Mouse (Mus musculus) NIH3T3 (cell line): ENCODE results near the gene Tyrobp.

ENCODE experiments used
- DNase-seq: peaks from one replicate; pipeline ENCODE4 v3.0.0-alpha.2; 2012; ENCODE audit warnings: low read depth

The Tyrobp gene

DNA sequence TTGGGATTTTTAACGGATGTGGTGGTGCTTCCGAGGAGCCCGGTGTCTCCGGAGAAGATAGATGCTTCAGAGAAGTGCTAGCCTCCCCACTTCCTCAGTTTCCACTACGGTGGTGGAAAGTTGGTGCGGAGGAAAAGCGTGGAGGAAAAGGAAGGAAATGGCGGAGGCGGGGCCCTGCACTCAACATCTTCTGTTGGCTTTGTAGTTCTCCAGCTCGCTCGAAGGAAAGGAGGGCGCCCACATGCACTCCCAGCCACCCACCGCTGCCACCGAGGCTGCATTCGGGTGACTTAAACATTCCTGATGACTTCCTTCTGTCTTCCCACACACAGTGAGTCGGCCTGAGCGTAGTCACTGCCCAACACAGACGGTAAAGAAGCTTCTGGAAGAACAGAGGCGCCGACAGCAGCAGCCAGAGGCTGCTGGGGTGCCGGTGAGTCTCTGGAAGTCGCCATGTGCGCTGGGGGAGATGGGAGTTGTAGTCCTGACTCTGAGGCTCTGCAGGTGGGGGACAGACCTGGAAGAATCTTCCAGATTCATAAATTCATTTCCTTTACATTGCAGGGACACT, 9.6 kb downstream of the Tyrobp start:
- no peak for DNase-seq

DNA sequence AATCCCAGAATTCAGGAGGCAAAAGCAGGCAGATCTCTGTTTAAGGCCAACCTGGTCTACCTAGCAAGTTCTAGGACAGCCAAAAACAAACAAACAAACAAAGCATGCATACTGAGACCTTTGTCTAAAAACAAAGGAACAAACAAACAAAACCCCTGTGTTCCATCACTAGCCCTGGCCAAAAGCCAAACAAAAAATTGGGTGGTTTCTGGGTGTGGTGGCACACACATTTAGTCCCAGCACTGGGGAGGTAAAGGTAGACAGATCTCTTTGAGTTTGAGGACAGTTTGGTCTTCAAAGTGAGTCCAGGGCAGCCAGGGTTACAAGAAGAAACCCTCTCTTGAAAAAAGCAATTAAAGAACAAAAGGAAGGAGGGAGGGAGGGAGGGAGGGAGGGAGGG, 15.8 kb downstream of the Tyrobp start:
- no peak for DNase-seq

DNA sequence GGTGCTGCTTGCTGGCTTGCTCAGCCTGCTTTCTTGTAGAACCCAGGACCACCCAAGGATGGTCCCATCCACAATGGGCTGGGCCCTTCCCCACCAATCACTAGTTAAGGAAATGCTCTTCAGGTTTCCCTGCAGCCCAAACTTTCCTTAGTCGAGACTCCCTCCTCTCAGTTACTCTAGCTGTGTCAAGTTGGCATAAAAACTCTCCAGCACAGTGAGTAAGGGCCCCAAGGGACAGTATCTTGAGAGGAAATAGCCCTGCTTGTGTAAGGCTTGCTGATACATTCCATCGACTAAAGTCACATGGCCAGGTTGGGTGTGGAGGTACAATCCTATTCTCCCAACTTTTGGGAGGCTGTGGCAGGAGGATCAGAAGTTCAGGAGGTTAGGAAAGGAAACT, 16.6 kb downstream of the Tyrobp start:
- peak; percentile 93 for DNase-seq

DNA sequence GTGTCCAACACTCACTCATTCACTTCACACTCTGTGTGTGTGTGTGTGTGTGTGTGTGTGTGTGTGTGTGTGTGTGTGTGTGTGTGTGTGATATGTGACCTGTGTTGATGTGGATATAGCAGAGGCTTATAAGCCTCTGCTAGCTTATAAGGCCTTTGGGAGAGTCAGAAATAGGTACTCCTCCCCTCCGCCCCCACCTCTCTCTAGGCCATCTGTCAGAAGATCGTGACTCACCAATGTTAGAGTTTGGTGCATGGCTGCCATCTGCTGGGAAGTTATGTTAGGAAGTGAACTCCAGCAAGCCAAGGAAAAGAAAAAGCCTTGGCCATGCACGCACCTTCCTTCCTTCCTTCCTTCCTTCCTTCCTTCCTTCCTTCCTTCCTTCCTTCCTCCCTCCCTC, 18.2 kb downstream of the Tyrobp start:
- peak; percentile 93 for DNase-seq

DNA sequence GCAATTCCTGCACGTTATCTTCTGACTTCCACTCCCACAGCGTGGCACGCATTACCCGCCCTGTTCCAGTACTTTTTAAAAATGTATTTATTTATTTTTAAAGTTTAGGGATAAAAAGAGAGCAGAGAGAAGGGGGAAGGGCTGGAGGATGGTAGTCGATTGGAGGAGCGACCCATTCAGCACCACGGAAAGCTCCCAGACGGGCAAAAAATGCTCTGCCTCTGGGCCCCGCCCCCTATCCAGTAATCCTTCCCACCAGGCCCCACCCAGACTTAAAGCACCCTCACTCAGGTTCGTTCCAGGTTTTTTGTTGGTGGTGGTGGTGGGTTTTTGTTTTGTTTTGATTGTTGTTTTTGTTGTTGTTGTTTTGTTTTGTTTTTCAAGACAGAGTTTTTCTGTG, 20.7 kb downstream of the Tyrobp start:
- peak; percentile 79 for DNase-seq

DNA sequence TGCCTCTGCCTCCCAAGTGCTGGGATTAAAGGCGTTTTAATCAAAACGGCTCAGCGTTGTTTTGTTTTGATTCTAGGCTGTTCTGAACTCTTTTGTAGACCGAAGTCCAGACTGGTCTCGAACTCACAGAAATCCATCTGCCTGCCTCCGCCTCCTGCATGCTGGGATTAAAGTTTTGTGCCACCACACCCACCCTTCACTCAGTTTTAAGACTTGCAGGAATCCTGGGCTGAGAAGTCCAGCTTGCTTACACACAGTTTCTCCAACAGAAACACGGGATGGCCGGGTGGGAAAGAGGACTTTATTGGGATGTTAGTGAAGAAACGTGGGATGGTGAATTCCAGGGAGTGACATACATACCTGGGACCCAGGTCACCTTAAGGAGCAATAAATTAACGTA, 21.1 kb downstream of the Tyrobp start:
- no peak for DNase-seq

DNA sequence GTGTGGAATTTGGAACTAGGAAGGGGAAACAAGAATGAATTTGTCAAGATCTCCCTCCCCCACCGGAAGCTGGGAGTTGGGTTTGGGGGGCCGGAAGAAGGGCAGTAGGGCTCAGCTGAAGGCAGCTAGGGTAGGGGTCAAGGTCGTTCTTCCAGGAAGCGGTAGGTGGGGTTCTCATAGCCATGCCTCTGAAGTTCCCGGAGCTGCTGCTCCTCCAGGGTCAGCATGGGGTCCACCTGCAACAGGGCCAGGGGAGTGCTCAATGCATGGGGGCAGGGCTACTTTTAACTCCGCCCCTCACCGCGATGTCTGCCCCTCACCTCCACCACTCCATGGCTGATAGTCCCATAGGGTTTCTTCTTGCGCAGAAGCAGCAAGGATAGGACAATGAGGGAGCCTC, 21.6 kb downstream of the Tyrobp start:
- no peak for DNase-seq

DNA sequence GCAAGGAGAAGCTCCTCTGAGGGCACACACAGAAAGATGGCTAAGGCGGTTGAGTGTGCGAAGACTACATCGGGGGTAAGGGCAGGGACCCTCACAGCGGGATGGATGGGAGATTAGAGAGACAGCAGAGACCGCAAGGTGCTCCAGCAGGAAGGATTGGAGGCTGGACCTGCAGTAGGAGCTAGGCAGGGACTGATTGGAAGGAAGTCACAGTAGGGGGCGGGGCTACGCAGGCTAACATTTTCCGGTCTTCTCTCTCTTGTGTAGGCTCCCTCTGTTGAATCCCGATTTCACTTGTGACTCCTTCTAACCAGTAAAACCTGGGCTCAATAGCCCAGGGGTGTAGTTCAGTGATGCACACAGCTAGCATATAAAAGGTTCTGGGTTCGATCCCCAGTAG, 23.3 kb downstream of the Tyrobp start:
- DNase-seq: no peak

DNA sequence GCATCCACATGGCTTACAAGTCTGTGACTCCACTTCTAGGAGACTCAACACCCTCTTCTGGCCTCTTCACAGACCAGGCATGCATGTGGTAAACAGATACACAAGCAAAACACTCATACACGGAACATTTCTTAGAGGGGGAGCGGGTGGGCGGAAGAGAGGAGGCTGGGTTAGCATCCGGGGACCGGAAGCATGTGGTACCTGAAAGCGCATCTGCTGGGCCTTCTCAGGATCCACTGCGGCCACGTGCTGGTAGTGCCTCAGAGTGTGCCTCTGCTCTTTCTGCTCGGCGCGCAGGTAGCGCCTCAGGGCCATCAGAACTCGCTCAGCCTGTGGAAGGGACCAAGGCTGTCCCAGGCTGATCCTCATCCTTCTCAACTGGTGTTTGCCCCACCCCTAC, 26.2 kb downstream of the Tyrobp start:
- no peak for DNase-seq

DNA sequence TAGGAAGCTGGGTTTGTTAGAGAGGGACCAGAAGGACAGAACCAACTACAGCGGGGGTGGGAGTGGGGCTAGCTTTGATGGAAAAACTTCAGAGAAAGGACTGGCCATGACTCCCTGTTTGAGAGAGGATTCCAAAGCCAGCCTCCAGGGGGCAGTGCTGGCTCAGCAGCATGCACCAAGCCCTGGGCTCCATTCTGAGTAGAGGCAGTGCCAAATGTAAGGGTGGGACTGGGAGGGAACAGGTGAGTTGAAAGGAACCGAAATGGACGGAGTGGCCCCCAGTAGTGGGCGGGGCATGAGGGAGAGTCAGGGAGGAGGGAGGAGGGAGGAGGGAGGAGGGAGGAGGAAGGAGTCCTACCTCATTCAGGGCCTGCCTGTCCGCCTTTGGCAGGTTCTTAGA, 27.1 kb downstream of the Tyrobp start:
- DNase-seq: peak; percentile 66

DNA sequence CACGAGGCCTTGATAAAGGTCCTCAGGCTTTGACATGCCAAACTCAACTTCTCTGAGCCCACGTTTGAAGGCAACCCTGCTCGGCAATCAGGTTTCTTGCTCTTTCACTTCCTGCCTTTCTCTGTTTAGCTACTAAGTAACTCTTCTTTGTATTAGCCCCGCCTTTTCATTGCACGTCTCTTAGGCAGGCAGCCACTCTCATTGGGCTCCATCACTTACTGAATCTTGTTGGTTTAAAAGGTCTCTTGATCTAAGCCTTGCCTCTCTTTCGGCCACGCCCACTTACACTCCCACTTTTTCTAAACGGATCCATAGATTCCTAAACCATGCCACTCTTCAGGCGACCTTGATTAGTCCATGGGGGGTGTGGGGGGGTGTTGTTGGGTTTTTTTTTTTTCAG, 30.1 kb downstream of the Tyrobp start:
- DNase-seq: no peak

DNA sequence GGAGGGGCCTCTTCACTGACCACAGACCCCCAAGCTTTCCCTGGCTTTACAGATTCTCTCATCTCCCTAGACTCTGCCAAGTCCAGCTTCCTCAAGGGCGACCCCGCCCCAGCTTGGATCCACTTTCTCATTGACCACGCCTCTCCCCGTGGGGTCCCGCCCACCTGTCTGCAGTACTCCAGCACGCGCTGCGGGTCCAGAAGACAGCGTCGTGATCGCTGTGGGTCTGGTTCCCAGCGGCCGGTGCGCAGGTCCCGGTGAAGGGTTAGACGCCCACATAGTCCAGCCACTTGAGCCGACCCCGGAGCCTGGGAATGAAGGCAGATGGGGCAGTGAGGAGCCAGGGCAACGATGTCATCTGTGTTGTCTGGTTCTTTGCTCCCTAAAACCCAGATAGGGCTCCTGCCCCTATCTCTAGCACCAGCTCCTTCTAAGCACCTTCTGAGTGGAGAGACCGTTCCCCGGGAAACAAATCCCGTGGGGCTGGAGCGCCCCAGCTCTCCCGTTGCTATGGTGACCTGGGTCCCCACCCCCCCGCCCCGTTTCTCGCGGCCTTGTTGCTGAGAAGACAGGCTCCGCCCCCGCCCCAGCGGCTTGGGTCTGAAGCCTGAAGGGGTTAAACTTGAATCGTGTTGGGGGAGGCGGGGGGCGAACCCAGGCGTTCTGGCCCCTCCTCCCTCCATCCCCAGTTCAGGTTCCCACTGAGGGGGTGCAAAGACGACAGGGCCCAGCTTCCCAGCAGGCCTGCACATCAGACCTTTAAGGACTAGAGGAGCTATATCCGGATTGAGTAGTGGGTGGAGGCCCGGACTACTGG, 30.8 kb downstream of the Tyrobp start:
- DNase-seq: no peak

DNA sequence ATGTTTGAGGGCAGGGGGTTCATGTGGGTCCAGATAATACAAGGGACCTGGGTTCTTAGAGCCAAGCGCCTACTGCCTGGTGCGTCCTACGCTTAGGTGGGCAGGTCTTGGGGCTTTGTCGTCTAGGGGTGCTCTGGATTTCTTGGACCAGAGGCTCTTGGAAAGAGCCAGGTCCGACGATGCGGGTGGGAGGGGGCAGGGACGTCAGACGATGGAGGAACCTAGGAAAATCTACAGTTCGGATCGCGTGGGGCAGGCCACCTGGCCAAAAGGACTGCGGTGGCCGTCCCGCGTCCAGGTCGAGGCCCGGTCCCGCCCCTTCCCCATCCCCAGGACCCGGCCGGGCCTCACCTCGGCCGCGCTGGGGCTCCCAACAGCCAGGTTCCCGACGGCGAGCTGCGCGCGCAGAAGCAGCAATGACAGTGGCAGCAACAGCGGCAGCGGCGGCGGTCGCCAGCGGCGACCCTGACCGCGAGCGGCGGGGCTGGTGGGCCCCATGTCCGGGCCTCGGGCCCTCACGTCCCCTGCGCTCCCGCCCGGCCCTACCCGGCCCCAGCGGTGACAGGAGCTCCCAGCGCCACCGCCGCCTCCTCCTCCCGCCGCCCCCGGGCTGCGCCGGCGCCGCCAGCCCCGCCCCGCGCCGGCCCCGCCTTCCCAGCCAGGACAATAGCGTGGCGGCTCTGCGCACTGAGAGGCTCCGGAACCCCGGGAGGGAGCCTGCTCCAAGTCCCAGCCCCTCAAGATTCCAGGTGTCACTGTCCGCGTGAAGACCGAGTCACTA, 31.6 kb downstream of the Tyrobp start, which contains the start of gene Aplp1:
Aplp1 (minus strand) TSS at position 565 of the 781 bp plus-strand sequence.
- DNase-seq: no peak

DNA sequence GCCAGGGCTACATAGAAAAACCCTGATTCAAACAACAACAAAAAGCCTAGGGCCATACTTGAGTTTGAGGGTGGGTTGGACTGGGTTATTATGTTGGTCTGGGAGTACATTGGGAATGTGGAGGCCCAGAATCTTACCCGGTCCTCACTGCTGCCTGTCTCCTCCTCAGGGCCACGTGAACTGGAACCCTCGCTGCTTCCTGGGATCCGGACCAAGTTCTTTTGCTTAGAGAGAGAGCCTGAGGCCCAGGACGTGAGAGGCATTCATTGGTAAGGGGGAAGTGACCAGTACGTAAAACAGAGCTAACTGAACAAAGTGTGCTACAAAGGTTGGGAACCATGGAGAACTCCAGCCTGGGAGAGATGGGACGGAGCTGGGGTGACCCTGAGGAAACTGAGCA, 36.7 kb downstream of the Tyrobp start:
- DNase-seq: no peak

DNA sequence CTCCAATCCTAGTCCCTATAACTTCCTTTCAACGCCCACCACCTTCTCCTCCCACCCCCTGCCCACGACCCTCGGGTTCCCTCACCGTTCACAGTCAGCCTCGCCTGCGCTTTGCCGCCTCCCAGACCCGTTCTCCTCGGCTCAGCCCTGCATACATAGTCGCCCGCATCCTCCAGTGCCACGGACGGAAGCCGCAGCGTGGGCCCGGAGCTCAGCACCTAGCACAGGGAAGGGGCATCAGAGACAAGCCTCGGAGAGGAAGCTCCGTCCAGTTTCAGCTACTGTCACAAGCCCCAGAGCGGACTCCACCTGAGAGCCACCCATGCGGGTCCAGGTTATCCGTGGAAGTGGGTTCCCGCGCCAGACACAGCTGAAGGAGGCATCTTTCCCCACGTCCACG, 39.8 kb downstream of the Tyrobp start:
- no peak for DNase-seq

DNA sequence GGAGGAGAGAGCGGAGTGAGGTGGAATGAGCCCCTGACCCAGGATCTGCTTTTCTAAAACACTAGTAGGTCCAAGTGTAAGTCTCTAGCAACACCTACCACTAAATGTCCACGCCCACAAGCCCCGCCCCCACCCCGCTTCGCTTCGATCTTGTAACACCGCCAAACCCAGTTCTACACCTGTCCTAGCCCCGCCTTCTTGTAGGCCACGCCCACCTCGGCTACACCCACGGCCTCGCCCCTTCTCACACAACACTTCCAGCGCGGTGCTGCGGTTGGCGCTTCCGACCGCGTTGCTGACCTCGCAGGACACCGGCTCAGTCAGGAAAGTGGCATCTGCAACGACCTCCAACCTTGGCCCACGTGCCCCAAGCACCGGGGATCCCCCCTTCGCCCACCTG, 40.2 kb downstream of the Tyrobp start:
- no peak for DNase-seq

DNA sequence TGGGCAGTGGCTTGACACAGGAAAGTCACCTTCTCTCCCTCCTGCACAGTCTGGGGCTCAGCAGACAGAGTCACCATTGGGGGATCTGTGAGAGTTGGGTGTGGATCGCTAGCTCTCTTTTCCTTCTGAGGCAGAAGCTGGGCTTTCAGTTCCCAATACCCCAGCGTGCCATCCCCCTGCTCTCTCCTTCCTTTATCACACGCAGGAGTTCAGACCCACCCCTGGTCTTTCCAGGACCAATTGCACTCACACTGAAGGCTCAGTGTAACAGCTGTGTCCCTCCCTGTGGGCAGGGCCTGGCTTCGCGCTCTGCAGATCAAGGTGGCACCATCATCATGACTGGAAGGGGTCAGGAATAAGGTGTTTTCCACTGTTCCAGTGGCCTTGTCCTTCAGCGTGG, 40.7 kb downstream of the Tyrobp start:
- no peak for DNase-seq

DNA sequence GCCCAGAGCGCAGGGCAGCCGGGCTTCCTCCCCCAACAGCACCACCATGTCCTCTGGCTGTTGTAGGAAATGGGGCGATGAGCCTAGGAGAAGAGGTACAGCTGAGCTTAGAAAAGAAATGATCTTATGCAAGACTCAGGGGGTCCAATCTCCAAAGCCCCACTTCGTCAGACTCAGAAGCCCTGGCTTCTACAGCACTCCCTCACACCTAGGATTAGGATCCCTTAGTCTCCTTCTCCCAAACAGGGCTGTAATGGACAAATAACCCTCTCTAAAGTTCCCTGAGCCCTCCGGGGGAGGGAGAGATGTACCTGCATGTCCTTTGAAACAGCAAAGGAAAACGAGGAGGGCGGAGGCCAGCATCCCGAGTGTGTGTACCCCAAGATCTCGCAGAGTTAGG, 42.9 kb downstream of the Tyrobp start:
- DNase-seq: no peak

DNA sequence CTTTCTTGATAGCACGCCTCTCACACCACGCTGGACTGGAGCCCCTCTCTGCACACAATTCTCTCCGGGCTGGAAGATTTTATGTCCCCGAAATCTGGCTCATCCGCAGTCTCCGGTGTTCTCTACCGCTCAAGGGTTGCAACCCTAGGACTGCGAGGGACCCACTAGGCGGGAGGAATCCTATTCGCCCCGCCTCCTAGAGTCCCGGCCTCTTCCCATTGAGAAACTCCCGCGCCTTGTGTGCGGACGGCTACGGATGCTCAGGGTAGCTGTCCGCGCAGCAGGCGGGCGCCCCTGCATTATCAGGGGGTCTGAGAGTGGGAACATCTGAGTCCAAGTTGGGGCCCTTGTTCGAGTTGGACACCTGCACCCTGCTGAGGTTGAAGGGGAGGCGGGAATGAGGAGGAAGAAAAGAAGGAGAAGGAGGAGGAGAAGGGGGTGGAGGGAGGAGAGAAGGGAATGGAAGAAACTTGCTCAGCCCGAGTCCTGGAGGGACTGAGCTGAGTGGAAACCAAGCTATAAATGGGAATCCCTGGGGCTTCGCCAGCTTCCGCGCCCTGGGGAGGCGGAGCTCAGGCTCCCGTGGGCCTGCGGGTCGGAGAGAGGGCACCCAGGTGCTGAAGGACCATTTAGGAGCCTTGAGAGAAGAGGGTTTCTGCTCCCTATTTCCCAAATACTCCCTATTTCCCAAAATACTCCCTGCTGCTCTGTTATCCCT, 43.5 kb downstream of the Tyrobp start:
- no peak for DNase-seq

DNA sequence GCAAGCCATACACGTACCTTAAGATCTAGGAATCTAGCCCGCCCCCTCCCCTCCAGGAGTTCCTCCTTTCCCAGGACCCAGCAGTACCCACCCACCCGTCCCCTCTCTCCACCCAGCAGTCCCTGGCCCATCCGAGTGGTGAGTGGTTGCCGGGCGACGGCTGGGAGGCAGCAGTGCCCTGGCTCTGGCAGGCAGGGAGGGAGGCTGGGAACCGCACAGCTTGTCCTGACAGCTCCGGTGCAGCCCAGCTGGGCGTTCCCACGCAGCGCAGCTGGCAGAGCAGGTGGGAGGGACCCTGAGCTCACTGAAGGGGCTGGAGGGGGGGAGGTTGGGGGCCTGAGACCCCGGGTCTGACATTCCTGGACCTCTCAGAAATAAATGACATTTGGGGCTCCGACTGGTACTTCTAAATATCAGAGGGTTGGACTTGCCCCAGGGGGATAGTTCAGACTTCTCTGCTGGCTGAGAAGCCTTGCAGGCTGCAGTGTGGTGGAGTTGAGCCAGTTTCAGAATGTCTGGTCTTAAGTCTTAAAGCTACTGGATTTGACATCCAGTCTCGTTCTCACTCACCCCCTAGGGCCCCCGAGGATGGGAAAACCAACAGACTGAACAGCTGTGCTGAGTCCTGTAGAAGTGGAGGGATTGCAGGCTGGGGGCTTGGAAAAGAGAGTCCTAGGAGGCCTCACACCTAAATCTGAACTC, 44.2 kb downstream of the Tyrobp start, which contains the start of the genes Kirrel2 and Nphs1:
Kirrel2 (minus strand) TSS at position 62 of the 702 bp plus-strand sequence.
Nphs1 (plus strand) TSS at position 687 of the 702 bp plus-strand sequence.
- no peak for DNase-seq

DNA sequence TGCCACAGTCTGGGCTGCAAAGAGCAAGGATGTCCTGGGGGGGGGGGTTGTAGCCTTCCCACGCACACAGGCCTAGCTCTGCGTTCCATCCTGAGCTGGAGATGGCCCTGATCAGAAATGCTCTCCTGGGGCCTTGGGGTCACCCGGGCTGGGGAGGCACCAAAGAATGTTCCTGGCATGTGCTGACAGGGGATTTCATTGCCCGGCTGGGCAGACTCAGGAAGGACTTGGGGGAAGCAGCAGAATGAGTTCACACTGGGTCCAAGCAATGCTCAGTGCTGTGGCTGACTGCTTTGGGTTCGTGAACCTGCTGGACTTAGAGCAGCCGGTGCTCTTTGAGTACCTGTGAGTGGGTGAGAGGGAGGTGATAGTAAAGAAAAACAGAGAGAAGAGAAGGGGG, 45.9 kb downstream of the Tyrobp start:
- DNase-seq: no peak

DNA sequence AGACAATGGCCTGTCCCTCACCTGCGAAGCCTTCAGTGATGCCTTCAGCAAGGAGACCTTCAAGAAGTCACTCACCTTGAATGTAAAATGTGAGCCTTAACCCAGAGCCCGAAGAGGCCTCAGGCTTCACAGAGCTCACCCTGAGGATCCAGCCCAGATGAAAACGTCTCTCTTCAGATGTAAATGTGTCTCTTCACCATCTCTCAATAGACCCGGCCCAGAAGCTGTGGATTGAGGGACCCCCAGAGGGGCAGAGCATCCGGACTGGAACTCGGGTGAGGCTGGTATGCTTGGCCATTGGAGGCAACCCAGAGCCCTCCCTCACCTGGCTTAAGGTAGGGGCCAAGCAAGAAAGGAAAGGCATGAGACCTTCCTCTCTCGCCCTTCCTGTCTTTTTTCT, 50.0 kb downstream of the Tyrobp start:
- no peak for DNase-seq
